Mouse (Mus musculus) midbrain, embryonic 10.5 days (tissue): Measurements from ENCODE around the gene Hoxd12. TPM values are rescaled to one million over a fixed set of nuclear protein-coding genes. Genes with fewer than 3 reads are reported as not detected.

ENCODE experiments used
- DNase-seq: peaks from one replicate; pipeline ENCODE4 v3.0.0-alpha.2; 2017; ENCODE audit warnings: low spot score
- H3K27ac ChIP-seq: fragments of 300-500 bp; sonication (generic); replicated peaks from 2 replicates; pipeline ENCODE4 v1.5.1; 2016; ENCODE audit warnings: mild to moderate bottlenecking
- H3K27me3 ChIP-seq: fragments of 300-500 bp; sonication (generic); 2 replicates; pipeline ENCODE4 v1.6.1; 2016; ENCODE audit warnings: low read depth, mild to moderate bottlenecking; ENCODE audit not compliant: poor library complexity, severe bottlenecking
- H3K36me3 ChIP-seq: fragments of 300-500 bp; sonication (generic); 2 replicates; pipeline ENCODE4 v1.6.1; 2016; ENCODE audit warnings: mild to moderate bottlenecking, moderate library complexity
- H3K4me1 ChIP-seq: fragments of 300-500 bp; sonication (generic); 2 replicates; pipeline ENCODE4 v1.6.1; 2016
- H3K4me3 ChIP-seq: fragments of 300-500 bp; sonication (generic); 2 replicates; pipeline ENCODE4 v1.5.1; 2016; ENCODE audit warnings: mild to moderate bottlenecking, moderate library complexity
- H3K9me3 ChIP-seq: fragments of 300-500 bp; sonication (generic); replicated peaks from 2 replicates; pipeline ENCODE4 v1.6.1; 2016; ENCODE audit warnings: mild to moderate bottlenecking
- WGBS: fragments of 180-500 bp; shearing (Covaris S2); methylation state at CpG from one replicate; pipeline ENCODE4 v1.1.7; 2016; 5-methylcytosine and 5-hydroxymethylcytosine counted together
- polyA plus RNA-seq: library from polyadenylated mRNA; unstranded; fragments of >200 nt; fragmentation: Nextera tagmentation; extraction: Ambion mirVana; gene quantifications from 2 replicates; pipeline ENCODE4 v1.2.1, GENCODE M21; 2016

The Hoxd12 gene
- polyA plus RNA-seq, 1 experiment from 2014 or later: not detected

- Histone ChIP-seq H3K27ac (no peak overlapping the region), H3K27me3 (peaks cover 100% of the 10 kb centered on the region), H3K9me3 (no peaks in the 10 kb centered on the region), H3K4me3 (no peak overlapping the region), H3K4me1 (peaks cover 13% of the 10 kb centered on the region), H3K36me3 (no peaks in the 10 kb centered on the region)
- peak; percentile 28 for DNase-seq
- under 1% methylated on average over 34 of the region's 34 CpGs for WGBS
Observed at GRCm38 (mm10) chr2:74696442-74697335, 21.9 kb downstream of the Hoxd12 start.

GRCm38 (mm10) chr2:74697567-74698121 lies 22.8 kb downstream of the Hoxd12 start, which contains the start of gene Hoxd9:
Hoxd9 (plus strand) TSS chr2:74697727.
- H3K27ac ChIP-seq: no peak within 1 kb of the TSS
- H3K4me1 ChIP-seq: peaks cover 13% of the 10 kb centered on the region
- peak; percentile 77 for DNase-seq
- peak within 1 kb of the TSS; percentile 44 for H3K4me3 ChIP-seq
- no peaks in the 10 kb centered on the region for H3K9me3 ChIP-seq
- H3K36me3 ChIP-seq: no peaks in the 10 kb centered on the region
- H3K27me3 ChIP-seq: peaks cover 100% of the 10 kb centered on the region
- under 1% methylated on average over 43 of the region's 43 CpGs for WGBS

GRCm38 (mm10) chr2:74698201-74699052 lies 23.6 kb downstream of the Hoxd12 start:
- Histone ChIP-seq H3K36me3 (no peaks in the 10 kb centered on the region), H3K27ac (no peak overlapping the region), H3K27me3 (peaks cover 100% of the 10 kb centered on the region), H3K9me3 (no peaks in the 10 kb centered on the region), H3K4me1 (peaks cover 13% of the 10 kb centered on the region), H3K4me3 (peak overlapping the region; percentile 44)
- DNase-seq: peak; percentile 71
- under 1% methylated on average over 86 of the region's 86 CpGs for WGBS

- H3K4me3 ChIP-seq: no peak overlapping the region
- H3K9me3 ChIP-seq: no peaks in the 10 kb centered on the region
- H3K27me3 ChIP-seq: peaks cover 100% of the 10 kb centered on the region
- H3K27ac ChIP-seq: no peak overlapping the region
- WGBS: 2% methylated on average over 17 of the region's 17 CpGs
- peaks cover 13% of the 10 kb centered on the region for H3K4me1 ChIP-seq
- H3K36me3 ChIP-seq: no peaks in the 10 kb centered on the region
- DNase-seq: no peak
Observed at GRCm38 (mm10) chr2:74699053-74699430, 24.2 kb downstream of the Hoxd12 start.

- H3K36me3 ChIP-seq: no peaks in the 10 kb centered on the region
- H3K9me3 ChIP-seq: no peaks in the 10 kb centered on the region
- peaks cover 100% of the 10 kb centered on the region for H3K27me3 ChIP-seq
- H3K27ac ChIP-seq: no peak overlapping the region
- 2% methylated on average over 23 of the region's 23 CpGs for WGBS
- peaks cover 18% of the 10 kb centered on the region for H3K4me1 ChIP-seq
- no peak overlapping the region for H3K4me3 ChIP-seq
- no peak for DNase-seq
Observed at GRCm38 (mm10) chr2:74699664-74700545, 25.1 kb downstream of the Hoxd12 start.

- H3K27me3 ChIP-seq: peaks cover 100% of the 10 kb centered on the region
- H3K4me3 ChIP-seq: no peak overlapping the region
- no peak overlapping the region for H3K27ac ChIP-seq
- WGBS: 2% methylated on average over 22 of the region's 22 CpGs
- no peak for DNase-seq
- H3K4me1 ChIP-seq: peaks cover 25% of the 10 kb centered on the region
- H3K9me3 ChIP-seq: no peaks in the 10 kb centered on the region
- H3K36me3 ChIP-seq: no peaks in the 10 kb centered on the region
Observed at GRCm38 (mm10) chr2:74700546-74701112, 25.8 kb downstream of the Hoxd12 start.

- Histone ChIP-seq H3K27me3 (peaks cover 100% of the 10 kb centered on the region), H3K9me3 (no peaks in the 10 kb centered on the region), H3K36me3 (no peaks in the 10 kb centered on the region), H3K4me1 (peaks cover 27% of the 10 kb centered on the region), H3K27ac (no peak overlapping the region), H3K4me3 (no peak overlapping the region)
- 11% methylated on average over 17 of the region's 17 CpGs for WGBS
- peak; percentile 79 for DNase-seq
Observed at GRCm38 (mm10) chr2:74701949-74702819, 27.4 kb downstream of the Hoxd12 start.

GRCm38 (mm10) chr2:74702820-74703219 lies 28.0 kb downstream of the Hoxd12 start:
- Histone ChIP-seq H3K36me3 (no peaks in the 10 kb centered on the region), H3K27ac (no peak overlapping the region), H3K27me3 (peaks cover 100% of the 10 kb centered on the region), H3K4me1 (peaks cover 23% of the 10 kb centered on the region), H3K4me3 (no peak overlapping the region), H3K9me3 (no peaks in the 10 kb centered on the region)
- 14% methylated on average over 6 of the region's 6 CpGs for WGBS
- DNase-seq: no peak

GRCm38 (mm10) chr2:74703317-74703716 lies 28.5 kb downstream of the Hoxd12 start:
- Histone ChIP-seq H3K27me3 (peaks cover 100% of the 10 kb centered on the region), H3K27ac (no peak overlapping the region), H3K4me3 (no peak overlapping the region), H3K4me1 (peaks cover 18% of the 10 kb centered on the region), H3K36me3 (no peaks in the 10 kb centered on the region), H3K9me3 (no peaks in the 10 kb centered on the region)
- no peak for DNase-seq
- 2% methylated on average over 10 of the region's 10 CpGs for WGBS

GRCm38 (mm10) chr2:74703720-74704392 lies 29.0 kb downstream of the Hoxd12 start:
- Histone ChIP-seq H3K27me3 (peaks cover 100% of the 10 kb centered on the region), H3K9me3 (no peaks in the 10 kb centered on the region), H3K4me1 (peaks cover 14% of the 10 kb centered on the region), H3K4me3 (no peak overlapping the region), H3K27ac (no peak overlapping the region), H3K36me3 (no peaks in the 10 kb centered on the region)
- no peak for DNase-seq
- WGBS: 2% methylated on average over 26 of the region's 26 CpGs
